Mouse (Mus musculus) liver, postnatal 0 days (tissue): ENCODE measurements around the gene Gm21962.

ENCODE experiments used
- CTCF ChIP-seq: sonication (generic); IDR thresholded peaks from 2 replicates; pipeline ENCODE4 v1.5.1; 2016; ENCODE audit warnings: antibody characterized with exemption, low read depth
- EP300 ChIP-seq: IDR thresholded peaks from 2 replicates; pipeline ENCODE4 v1.6.1; 2016; ENCODE audit warnings: antibody characterized with exemption, low read depth, mild to moderate bottlenecking

DNA sequence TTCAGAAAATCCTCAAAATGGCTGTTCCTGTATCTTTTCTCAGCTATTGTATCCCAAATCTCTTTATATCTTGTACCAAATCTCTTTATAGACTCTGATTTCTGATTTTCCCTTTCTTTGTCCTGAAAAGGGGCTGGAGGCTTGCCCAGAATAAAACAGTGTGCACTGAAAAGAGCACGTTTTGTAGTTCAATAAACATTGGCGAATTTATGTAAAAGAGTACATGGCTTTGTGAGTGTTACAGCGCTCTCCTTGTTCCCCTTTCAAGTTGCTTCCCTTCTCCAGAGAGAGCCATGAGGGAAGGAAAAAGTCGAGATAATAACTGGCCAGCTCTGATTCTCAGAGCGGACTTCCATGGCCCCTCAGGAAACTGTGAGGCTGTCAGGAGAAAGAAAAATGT, 22.2 kb upstream of the Gm21962 start:
- TF ChIP-seq EP300 (no peak), CTCF (no peak)
